Mouse (Mus musculus) limb, embryonic 14.5 days (tissue): Measurements from ENCODE around the gene F830045P16Rik. TPM values are rescaled to one million over a fixed set of nuclear protein-coding genes. Genes with fewer than 3 reads are reported as not detected.

ENCODE experiments used
- ATAC-seq: fragments of 200-750 bp; cut with Nextera tagmentation; 2 replicates; pipeline ENCODE4 v1.8.0; 2017; ENCODE audit warnings: low read depth, moderate number of reproducible peaks, moderate TSS enrichment; ENCODE audit not compliant: low FRiP score
- DNase-seq: peaks from one replicate; pipeline ENCODE4 v3.0.0-alpha.2; 2015; ENCODE audit warnings: low spot score
- H3K27ac ChIP-seq: fragments of 300-500 bp; sonication (generic); replicated peaks from 2 replicates; pipeline ENCODE4 v1.5.1; 2014; ENCODE audit warnings: low read depth, mild to moderate bottlenecking, low read length, moderate library complexity, mixed read lengths
- H3K27me3 ChIP-seq: fragments of 300-500 bp; sonication (generic); 2 replicates; pipeline ENCODE4 v1.6.1; 2014; ENCODE audit warnings: low read length, mixed read lengths; ENCODE audit not compliant: control insufficient read depth, insufficient read depth
- H3K36me3 ChIP-seq: fragments of 300-500 bp; sonication (generic); 2 replicates; pipeline ENCODE4 v1.6.1; 2014; ENCODE audit warnings: mild to moderate bottlenecking, low read length, moderate library complexity, mixed read lengths; ENCODE audit not compliant: control insufficient read depth, insufficient read depth
- H3K4me1 ChIP-seq: fragments of 300-500 bp; sonication (generic); 2 replicates; pipeline ENCODE4 v1.6.1; 2014; ENCODE audit warnings: antibody characterized with exemption, low read length, mixed read lengths; ENCODE audit not compliant: control insufficient read depth, insufficient read depth
- H3K4me2 ChIP-seq: fragments of 300-500 bp; sonication (generic); replicated peaks from 2 replicates; pipeline ENCODE4 v1.6.1; 2014; ENCODE audit warnings: low read depth, mild to moderate bottlenecking, low read length, moderate library complexity; ENCODE audit not compliant: severe bottlenecking
- H3K4me3 ChIP-seq: fragments of 300-500 bp; sonication (generic); replicated peaks from 2 replicates; pipeline ENCODE4 v1.5.1; 2014; ENCODE audit warnings: low read length
- H3K9ac ChIP-seq: fragments of 300-500 bp; sonication (generic); 2 replicates; pipeline ENCODE4 v1.6.1; 2014; ENCODE audit warnings: mild to moderate bottlenecking, low read depth, low read length, moderate library complexity; ENCODE audit not compliant: severe bottlenecking
- H3K9me3 ChIP-seq: fragments of 300-500 bp; sonication (generic); 2 replicates; pipeline ENCODE4 v1.6.1; 2016; ENCODE audit warnings: low read length; ENCODE audit not compliant: control insufficient read depth
- POLR2A ChIP-seq: fragments of 200-500 bp; IDR thresholded peaks from 2 replicates; pipeline ENCODE4 v1.8.0; 2012; ENCODE audit warnings: inconsistent platforms, mild to moderate bottlenecking, moderate library complexity, borderline replicate concordance; ENCODE audit not compliant: insufficient read depth, insufficient read length; ENCODE audit errors: extremely low read depth
- WGBS: fragments of 180-500 bp; shearing (Covaris S2); extraction: QIAGEN DNeasy Blood & Tissue Kit; methylation state at CpG from one replicate; pipeline ENCODE4 v1.1.7; 2014; 5-methylcytosine and 5-hydroxymethylcytosine counted together
- polyA plus RNA-seq, 2 experiments: library from polyadenylated mRNA; depleted of rRNA in 1 of 2; stranded (reverse) in 1 of 2; unstranded in 1 of 2; fragments of >200 nt; fragmentation: Nextera tagmentation in 1 of 2; extraction: Ambion mirVana in 1 of 2; gene quantifications; 2 replicates each; pipeline versions ENCODE4 v1.2.1 to v1.2.3; 2012 to 2014

Gene F830045P16Rik
- polyA plus RNA-seq, 2 experiments = 0.22 to 0.34 TPM

GRCm38 (mm10) chr2:129545596-129545995, 9.2 kb upstream of the F830045P16Rik start:
- DNase-seq = no peak
- Histone ChIP-seq H3K4me3 (no peak overlapping the region), H3K9me3 (no peaks in the 10 kb centered on the region), H3K27ac (no peak overlapping the region), H3K4me1 (no peaks in the 10 kb centered on the region), H3K9ac (no peak overlapping the region), H3K4me2 (no peak overlapping the region), H3K27me3 (no peaks in the 10 kb centered on the region; the same call in 1 of the 2 replicates), H3K36me3 (no peaks in the 10 kb centered on the region)
- no peak for ATAC-seq
- WGBS = 84% methylated on average over 7 of the region's 7 CpGs
- no peak for TF ChIP-seq POLR2A

GRCm38 (mm10) chr2:129544919-129545318, 8.5 kb upstream of the F830045P16Rik start:
- no peak overlapping the region for H3K27ac ChIP-seq
- no peak for ATAC-seq

GRCm38 (mm10) chr2:129544448-129544847, 8.0 kb upstream of the F830045P16Rik start:
- no peak overlapping the region for H3K4me2 ChIP-seq
- ATAC-seq (peak; percentile 81), DNase-seq (peak; percentile 31)
- no peaks in the 10 kb centered on the region for H3K36me3 ChIP-seq
- 45% methylated on average over 4 of the region's 4 CpGs for WGBS
- H3K9ac ChIP-seq = no peak overlapping the region
- H3K27me3 ChIP-seq = no peaks in the 10 kb centered on the region; the same call in 1 of the 2 replicates
- H3K4me3 ChIP-seq = no peak overlapping the region
- TF ChIP-seq POLR2A = no peak
- peaks cover 8% of the 10 kb centered on the region for H3K4me1 ChIP-seq
- H3K27ac ChIP-seq = no peak overlapping the region
- no peaks in the 10 kb centered on the region for H3K9me3 ChIP-seq

More at GRCm38 (mm10) chr2:129544919-129545318, 8.5 kb upstream of the F830045P16Rik start:
- H3K27me3 ChIP-seq = no peaks in the 10 kb centered on the region; the same call in 1 of the 2 replicates
- no peak for DNase-seq
- peaks cover 6% of the 10 kb centered on the region for H3K4me1 ChIP-seq
- no peak overlapping the region for H3K4me3 ChIP-seq
- no peak overlapping the region for H3K9ac ChIP-seq
- H3K4me2 ChIP-seq = no peak overlapping the region
- TF ChIP-seq POLR2A = no peak
- no peaks in the 10 kb centered on the region for H3K9me3 ChIP-seq
- no peaks in the 10 kb centered on the region for H3K36me3 ChIP-seq
- 77% methylated on average over 3 of the region's 3 CpGs for WGBS

- Histone ChIP-seq H3K27me3 (no peaks in the 10 kb centered on the region), H3K36me3 (no peaks in the 10 kb centered on the region), H3K27ac (0 out of 2 replicates have a peak overlapping the region, but pooled peaks have one; percentile 28), H3K9ac (no peak overlapping the region), H3K4me1 (peaks cover 10% of the 10 kb centered on the region), H3K9me3 (no peaks in the 10 kb centered on the region), H3K4me2 (no peak overlapping the region), H3K4me3 (no peak overlapping the region)
- ATAC-seq = no peak; the same call in 1 of the 2 replicates
- no peak for DNase-seq
- no peak for TF ChIP-seq POLR2A
- 50% methylated on average over 3 of the region's 3 CpGs for WGBS
Measured at GRCm38 (mm10) chr2:129540036-129540435, 3.6 kb upstream of the F830045P16Rik start.

GRCm38 (mm10) chr2:129539175-129539574, 2.8 kb upstream of the F830045P16Rik start:
- Histone ChIP-seq H3K27me3 (no peaks in the 10 kb centered on the region), H3K27ac (no peak overlapping the region), H3K9ac (no peak overlapping the region), H3K4me3 (no peak overlapping the region), H3K4me2 (no peak overlapping the region), H3K9me3 (no peaks in the 10 kb centered on the region), H3K36me3 (no peaks in the 10 kb centered on the region), H3K4me1 (peaks cover 10% of the 10 kb centered on the region)
- no peak for TF ChIP-seq POLR2A
- WGBS = 38% methylated on average over 4 of the region's 4 CpGs
- no peak for DNase-seq
- no peak for ATAC-seq
